Mouse (Mus musculus) spleen, adult 2 months (tissue): Measurements from ENCODE around the gene Clstn2. TPM values are rescaled to one million over a fixed set of nuclear protein-coding genes. Genes with fewer than 3 reads are reported as not detected.

Experiments
- DNase-seq, 2 experiments: peaks; one replicate each; pipeline versions ENCODE4 v3.0.0 to v3.0.0-alpha.2; 2012 to 2021; ENCODE audit warnings: low spot score in 2 of 2, low read depth in 1 of 2
- H3K27ac ChIP-seq: fragments of 200-500 bp; 2 replicates; pipeline ENCODE4 v1.5.1; 2012; ENCODE audit warnings: low read length, inconsistent platforms; ENCODE audit not compliant: insufficient read depth
- H3K27me3 ChIP-seq: fragments of 200-500 bp; 2 replicates; pipeline ENCODE4 v1.6.1; 2012; ENCODE audit warnings: mild to moderate bottlenecking, moderate library complexity, low read length, inconsistent platforms; ENCODE audit not compliant: control insufficient read depth, insufficient read depth
- H3K36me3 ChIP-seq: fragments of 200-500 bp; 2 replicates; pipeline ENCODE4 v1.6.1; 2012; ENCODE audit warnings: mild to moderate bottlenecking, low read length, inconsistent platforms; ENCODE audit not compliant: control insufficient read depth, insufficient read depth
- H3K4me1 ChIP-seq: fragments of 200-500 bp; 2 replicates; pipeline ENCODE4 v1.6.1; 2011; ENCODE audit warnings: inconsistent platforms; ENCODE audit not compliant: control insufficient read depth, insufficient read depth, insufficient read length
- H3K4me3 ChIP-seq: fragments of 200-500 bp; 2 replicates; pipeline ENCODE4 v1.5.1; 2011; ENCODE audit warnings: mild to moderate bottlenecking, inconsistent platforms; ENCODE audit not compliant: insufficient read depth, insufficient read length; ENCODE audit errors: extremely low read depth
- CTCF ChIP-seq: fragments of 200-500 bp; IDR thresholded peaks from 2 replicates; pipeline ENCODE4 v1.5.1; 2011; ENCODE audit warnings: mild to moderate bottlenecking, inconsistent platforms; ENCODE audit not compliant: insufficient read depth, insufficient read length, insufficient replicate concordance; ENCODE audit errors: extremely low read depth
- POLR2A ChIP-seq: fragments of 200-500 bp; IDR thresholded peaks from 2 replicates; pipeline ENCODE4 v1.6.1; 2011; ENCODE audit warnings: low read depth, low read length, inconsistent platforms
- WGBS: fragments of 180-500 bp; shearing (Covaris S2); methylation state at CpG from one replicate; pipeline ENCODE4 v1.1.7; 2018; 5-methylcytosine and 5-hydroxymethylcytosine counted together
- polyA plus RNA-seq: library from polyadenylated mRNA; depleted of rRNA; stranded (reverse); fragments of >200 nt; gene quantifications from 2 replicates; pipeline ENCODE4 v1.2.3, GENCODE M21; 2012

Gene Clstn2
- polyA plus RNA-seq, 1 experiment: 0.58 TPM

GRCm38 (mm10) chr9:97638683-97639354 is 394.2 kb downstream of the Clstn2 start:
- no peaks in the 10 kb centered on the region for H3K36me3 ChIP-seq
- no peak for TF ChIP-seq CTCF
- TF ChIP-seq POLR2A: no peak
- WGBS: 91% methylated on average over 9 of the region's 9 CpGs
- no peak overlapping the region for H3K4me3 ChIP-seq
- no peak for DNase-seq
- H3K4me1 ChIP-seq: no peaks in the 10 kb centered on the region
- no peak overlapping the region for H3K27ac ChIP-seq
- H3K27me3 ChIP-seq: no peaks in the 10 kb centered on the region

- WGBS: 73% methylated on average over 4 of the region's 4 CpGs
- no peak overlapping the region for H3K27ac ChIP-seq
- H3K4me1 ChIP-seq: no peaks in the 10 kb centered on the region
- H3K27me3 ChIP-seq: no peaks in the 10 kb centered on the region
- no peaks in the 10 kb centered on the region for H3K36me3 ChIP-seq
- no peak for DNase-seq
- TF ChIP-seq CTCF (no peak), POLR2A (no peak)
- H3K4me3 ChIP-seq: no peak overlapping the region
Observed at GRCm38 (mm10) chr9:97635351-97635750, 397.6 kb downstream of the Clstn2 start.

GRCm38 (mm10) chr9:97634831-97635230 is 398.1 kb downstream of the Clstn2 start:
- Histone ChIP-seq H3K27ac (no peak overlapping the region), H3K4me3 (no peak overlapping the region), H3K4me1 (no peaks in the 10 kb centered on the region), H3K36me3 (no peaks in the 10 kb centered on the region), H3K27me3 (no peaks in the 10 kb centered on the region)
- DNase-seq: no peak
- 92% methylated on average over 3 of the region's 3 CpGs for WGBS
- TF ChIP-seq CTCF (no peak), POLR2A (no peak)

GRCm38 (mm10) chr9:97629180-97629579 is 403.8 kb downstream of the Clstn2 start:
- DNase-seq: no peak
- TF ChIP-seq CTCF (no peak), POLR2A (no peak)
- WGBS: 60% methylated on average over 3 of the region's 3 CpGs
- Histone ChIP-seq H3K36me3 (no peaks in the 10 kb centered on the region), H3K27me3 (no peaks in the 10 kb centered on the region), H3K4me3 (no peak overlapping the region), H3K4me1 (no peaks in the 10 kb centered on the region), H3K27ac (no peak overlapping the region)

GRCm38 (mm10) chr9:97628361-97628908 is 404.5 kb downstream of the Clstn2 start:
- H3K4me1 ChIP-seq: no peaks in the 10 kb centered on the region
- DNase-seq: no peak
- TF ChIP-seq POLR2A (no peak), CTCF (no peak)

GRCm38 (mm10) chr9:97627916-97628315 is 405.1 kb downstream of the Clstn2 start:
- H3K27me3 ChIP-seq: no peaks in the 10 kb centered on the region
- no peak for DNase-seq
- no peaks in the 10 kb centered on the region for H3K36me3 ChIP-seq
- no peak overlapping the region for H3K27ac ChIP-seq
- no peak for TF ChIP-seq POLR2A
- TF ChIP-seq CTCF: no peak
- H3K4me3 ChIP-seq: no peak overlapping the region
- no peaks in the 10 kb centered on the region for H3K4me1 ChIP-seq
- WGBS: 93% methylated on average over 3 of the region's 3 CpGs

More at GRCm38 (mm10) chr9:97628361-97628908, 404.5 kb downstream of the Clstn2 start:
- Histone ChIP-seq H3K27ac (no peak overlapping the region), H3K36me3 (no peaks in the 10 kb centered on the region), H3K27me3 (no peaks in the 10 kb centered on the region), H3K4me3 (no peak overlapping the region)
- 87% methylated on average over 6 of the region's 6 CpGs for WGBS

- H3K36me3 ChIP-seq: no peaks in the 10 kb centered on the region
- 82% methylated on average over 7 of the region's 7 CpGs for WGBS
- no peak overlapping the region for H3K4me3 ChIP-seq
- no peak for DNase-seq
- TF ChIP-seq POLR2A (no peak), CTCF (no peak)
- H3K4me1 ChIP-seq: no peaks in the 10 kb centered on the region
- H3K27me3 ChIP-seq: no peaks in the 10 kb centered on the region
- no peak overlapping the region for H3K27ac ChIP-seq
Observed at GRCm38 (mm10) chr9:97610566-97610965, 422.4 kb downstream of the Clstn2 start.
